Mouse (Mus musculus): ENCODE measurements around the gene Rftn2.

GRCm38 (mm10) chr1:55228256-55228884 is 1.8 kb upstream of the Rftn2 start:
- TF ChIP-seq GATA1 (IDR thresholded peaks at IDR 0.05; ENCODE audit: borderline replicate concordance, low read length) (no peak), FLI1 (IDR thresholded peaks at IDR 0.05; ENCODE audit: low read length) (no peak)
